Mouse (Mus musculus) heart, embryonic 14.5 days (tissue): ENCODE results near the gene 2310034G01Rik. TPM values are rescaled to one million over a fixed set of nuclear protein-coding genes. Genes with fewer than 3 reads are reported as not detected.

Experiments
- ATAC-seq: fragments of 200-750 bp; cut with Nextera tagmentation; 2 replicates; pipeline ENCODE4 v1.8.0; 2017; ENCODE audit warnings: low read depth, moderate TSS enrichment; ENCODE audit not compliant: insufficient number of reproducible peaks, insufficient read depth, low FRiP score
- H3K27ac ChIP-seq, 2 experiments: fragments of 200-500 bp in 1 of 2; fragments of 300-500 bp in 1 of 2; sonication (generic) in 1 of 2; replicated peaks in 1 of 2; 2 replicates each; pipeline ENCODE4 v1.5.1; 2012 to 2014; ENCODE audit warnings: low read depth in 2 of 2, low read length in 2 of 2, control low read depth in 1 of 2, mild to moderate bottlenecking in 1 of 2, mixed read lengths in 1 of 2; ENCODE audit not compliant: control insufficient read depth in 1 of 2, insufficient read depth in 1 of 2
- H3K27me3 ChIP-seq: fragments of 300-500 bp; sonication (generic); 2 replicates; pipeline ENCODE4 v1.6.1; 2014; ENCODE audit warnings: mild to moderate bottlenecking, low read length, control low read depth; ENCODE audit not compliant: control insufficient read depth, insufficient read depth
- H3K36me3 ChIP-seq: fragments of 300-500 bp; sonication (generic); 2 replicates; pipeline ENCODE4 v1.6.1; 2014; ENCODE audit warnings: mild to moderate bottlenecking, control low read depth, low read length, mixed read lengths; ENCODE audit not compliant: control insufficient read depth, insufficient read depth
- H3K4me1 ChIP-seq, 2 experiments: fragments of 200-500 bp in 1 of 2; fragments of 300-500 bp in 1 of 2; sonication (generic) in 1 of 2; 2 replicates each; pipeline ENCODE4 v1.6.1; 2012 to 2014; ENCODE audit warnings: low read length in 2 of 2, control low read depth in 1 of 2, mixed read lengths in 1 of 2; ENCODE audit not compliant: control insufficient read depth in 2 of 2, insufficient read depth in 2 of 2
- H3K4me2 ChIP-seq: fragments of 300-500 bp; sonication (generic); 2 replicates; pipeline ENCODE4 v1.6.1; 2014; ENCODE audit warnings: mild to moderate bottlenecking, low read length
- H3K4me3 ChIP-seq, 2 experiments: fragments of 200-500 bp in 1 of 2; fragments of 300-500 bp in 1 of 2; sonication (generic) in 1 of 2; 2 replicates each; pipeline ENCODE4 v1.5.1; 2012 to 2014; ENCODE audit warnings: low read length in 2 of 2, mild to moderate bottlenecking in 2 of 2, control low read depth in 1 of 2, low read depth in 1 of 2, moderate library complexity in 1 of 2; ENCODE audit not compliant: control insufficient read depth in 1 of 2, insufficient read depth in 1 of 2
- H3K9ac ChIP-seq: fragments of 300-500 bp; sonication (generic); 2 replicates; pipeline ENCODE4 v1.6.1; 2014; ENCODE audit warnings: mild to moderate bottlenecking, low read length
- H3K9me3 ChIP-seq: fragments of 300-500 bp; sonication (generic); 2 replicates; pipeline ENCODE4 v1.6.1; 2016; ENCODE audit warnings: low read length, control low read depth; ENCODE audit not compliant: control insufficient read depth
- WGBS: fragments of 180-500 bp; shearing (Covaris S2); extraction: QIAGEN DNeasy Blood & Tissue Kit; methylation state at CpG from one replicate; pipeline ENCODE4 v1.1.7; 2014; 5-methylcytosine and 5-hydroxymethylcytosine counted together
- polyA plus RNA-seq: library from polyadenylated mRNA; unstranded; fragments of >200 nt; fragmentation: Nextera tagmentation; extraction: Ambion mirVana; gene quantifications from 2 replicates; pipeline ENCODE4 v1.2.1, GENCODE M21; 2014

2310034G01Rik gene
- polyA plus RNA-seq, 1 experiment from 2014 or later: 1.8 TPM

GRCm38 (mm10) chr19:46395109-46396009 is 45.3 kb upstream of the 2310034G01Rik start, which contains the start of gene Actr1a:
Actr1a (minus strand) TSS chr19:46395748.
- Histone ChIP-seq H3K9me3 (no peaks in the 10 kb centered on the region), H3K4me3 (peak within 1 kb of the TSS; percentile 80 to 89), H3K4me2 (peak within 1 kb of the TSS; percentile 84), H3K27me3 (no peaks in the 10 kb centered on the region), H3K4me1 (peaks cover 21 to 41% of the 10 kb centered on the region in 2 experiments), H3K27ac (peak within 1 kb of the TSS; percentile 51 to 76), H3K36me3 (0 out of 2 replicates have a peak, but pooled peaks cover 8% of the 10 kb centered on the region), H3K9ac (peak within 1 kb of the TSS; percentile 93)
- WGBS: 0% methylated on average over 51 of the region's 51 CpGs
- peak; percentile 93 for ATAC-seq

- H3K36me3 ChIP-seq: peaks cover 8% of the 10 kb centered on the region; the same call in 1 of the 2 replicates
- ATAC-seq: no peak
- peak overlapping the region; percentile 84 for H3K4me2 ChIP-seq
- 3% methylated on average over 10 of the region's 10 CpGs for WGBS
- no peaks in the 10 kb centered on the region for H3K27me3 ChIP-seq
- H3K9ac ChIP-seq: peak overlapping the region; percentile 63
- no peak overlapping the region for H3K27ac ChIP-seq
- H3K4me1 ChIP-seq: peaks cover 19 to 37% of the 10 kb centered on the region in 2 experiments
- peak overlapping the region; percentile 80 to 89 for H3K4me3 ChIP-seq
- no peaks in the 10 kb centered on the region for H3K9me3 ChIP-seq
These were observed 44.6 kb upstream of the 2310034G01Rik start for GRCm38 (mm10) chr19:46394712-46395108.

GRCm38 (mm10) chr19:46392018-46392417 is 41.9 kb upstream of the 2310034G01Rik start:
- Histone ChIP-seq H3K36me3 (peaks cover 22% of the 10 kb centered on the region), H3K4me3 (no peak overlapping the region), H3K4me2 (no peak overlapping the region), H3K9me3 (no peaks in the 10 kb centered on the region), H3K27me3 (no peaks in the 10 kb centered on the region), H3K9ac (no peak overlapping the region), H3K4me1 (peaks cover 9 to 15% of the 10 kb centered on the region in 2 experiments; a peak in 3 of 4 replicates), H3K27ac (no peak overlapping the region)
- no peak for ATAC-seq
- WGBS: 45% methylated on average over 4 of the region's 4 CpGs

GRCm38 (mm10) chr19:46389872-46390271 is 39.8 kb upstream of the 2310034G01Rik start:
- WGBS: 84% methylated on average over 5 of the region's 5 CpGs
- H3K27ac ChIP-seq: no peak overlapping the region
- peaks cover 38% of the 10 kb centered on the region for H3K36me3 ChIP-seq
- no peak for ATAC-seq
- H3K9me3 ChIP-seq: no peaks in the 10 kb centered on the region
- no peaks in the 10 kb centered on the region for H3K27me3 ChIP-seq
- H3K4me1 ChIP-seq: peaks cover 7 to 10% of the 10 kb centered on the region in 2 experiments; a peak in 3 of 4 replicates
- H3K4me2 ChIP-seq: no peak overlapping the region
- H3K4me3 ChIP-seq: no peak overlapping the region
- no peak overlapping the region for H3K9ac ChIP-seq

- Histone ChIP-seq H3K27me3 (no peaks in the 10 kb centered on the region), H3K4me1 (no peaks in the 10 kb centered on the region), H3K9ac (no peak overlapping the region), H3K36me3 (peaks cover 95% of the 10 kb centered on the region), H3K27ac (no peak overlapping the region), H3K4me2 (no peak overlapping the region), H3K4me3 (no peak overlapping the region), H3K9me3 (no peaks in the 10 kb centered on the region)
- ATAC-seq: no peak
- WGBS: 89% methylated on average over 9 of the region's 9 CpGs
These were observed 32.2 kb upstream of the 2310034G01Rik start for GRCm38 (mm10) chr19:46382275-46382674.

GRCm38 (mm10) chr19:46375891-46376290 is 25.8 kb upstream of the 2310034G01Rik start:
- Histone ChIP-seq H3K27ac (no peak overlapping the region), H3K4me3 (no peak overlapping the region), H3K9me3 (no peaks in the 10 kb centered on the region), H3K9ac (no peak overlapping the region), H3K36me3 (peaks cover 48% of the 10 kb centered on the region), H3K4me2 (no peak overlapping the region), H3K27me3 (no peaks in the 10 kb centered on the region), H3K4me1 (no peaks in the 10 kb centered on the region)
- 53% methylated on average over 4 of the region's 4 CpGs for WGBS
- no peak for ATAC-seq

GRCm38 (mm10) chr19:46375489-46375888 is 25.4 kb upstream of the 2310034G01Rik start:
- Histone ChIP-seq H3K4me2 (no peak overlapping the region), H3K9ac (no peak overlapping the region), H3K9me3 (no peaks in the 10 kb centered on the region), H3K4me1 (no peaks in the 10 kb centered on the region), H3K27ac (no peak overlapping the region), H3K27me3 (no peaks in the 10 kb centered on the region), H3K36me3 (peaks cover 44% of the 10 kb centered on the region), H3K4me3 (no peak overlapping the region)
- no peak for ATAC-seq
- 70% methylated on average over 5 of the region's 5 CpGs for WGBS
